Mouse (Mus musculus): ENCODE data around the gene Cab39. TPM values are rescaled to one million over a fixed set of nuclear protein-coding genes. Genes with fewer than 3 reads are reported as not detected.

Cab39 gene
- polyA plus RNA-seq, 2 experiments = 15.8 to 20.4 TPM

DNA sequence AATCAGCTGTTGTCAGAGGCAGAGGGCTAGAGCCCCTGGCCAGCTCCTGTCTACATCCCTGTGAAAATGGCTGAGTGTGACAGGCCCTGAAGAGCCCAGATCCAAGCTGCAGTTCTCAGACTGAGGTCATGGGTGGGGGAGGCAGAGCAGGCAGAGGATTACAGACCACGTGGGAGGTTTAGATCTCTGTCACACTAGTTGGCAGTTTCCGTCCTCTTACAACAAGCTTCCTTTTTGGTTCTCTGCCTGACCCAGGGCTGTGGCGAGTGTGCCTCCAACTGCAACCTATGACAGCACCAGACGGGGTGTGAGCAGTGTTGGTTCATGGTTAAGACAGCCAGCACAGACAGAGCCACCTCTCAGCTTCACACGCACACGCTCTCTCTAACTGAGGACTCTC, 41.7 kb upstream of the Cab39 start:
- no peak overlapping the region for H3K9ac ChIP-seq (replicated peaks)
- no peaks in the 10 kb centered on the region for H3K27me3 ChIP-seq (ENCODE audit: control insufficient read depth, insufficient read depth, low read length)
- no peaks in the 10 kb centered on the region for H3K36me3 ChIP-seq (replicated peaks; ENCODE audit: control insufficient read depth, insufficient read depth, low read depth)
- WGBS (ENCODE audit: insufficient replicate concordance) = 30% methylated on average over 6 of the region's 6 CpGs
- H3K9me3 ChIP-seq (ENCODE audit: control insufficient read depth, low read length) = no peaks in the 10 kb centered on the region
- no peak overlapping the region for H3K27ac ChIP-seq
- no peak overlapping the region for H3K4me3 ChIP-seq (ENCODE audit: insufficient read depth in 1 of 2, low read depth in 2 of 2, low read length in 2 of 2)
- DNase-seq (ENCODE audit: low read depth in 3 of 3, low spot score in 3 of 3) = peak in 2 of 3 experiments; percentile 7 to 14
- TF ChIP-seq CTCF (IDR thresholded peaks at IDR 0.05; ENCODE audit: low read depth) (no peak), EP300 (IDR thresholded peaks at IDR 0.05; ENCODE audit: low read depth) (no peak)
- no peak overlapping the region for H3K4me2 ChIP-seq (ENCODE audit: low read depth)
- peak; percentile 56; the same call in 1 of the 2 replicates for ATAC-seq (ENCODE audit: insufficient read depth)
- H3K4me1 ChIP-seq (replicated peaks; ENCODE audit: control insufficient read depth in 2 of 2, insufficient read depth in 2 of 2, low read length in 1 of 2) = peaks cover 0 to 10% of the 10 kb centered on the region in 2 experiments; a peak in 1 of 4 replicates

DNA sequence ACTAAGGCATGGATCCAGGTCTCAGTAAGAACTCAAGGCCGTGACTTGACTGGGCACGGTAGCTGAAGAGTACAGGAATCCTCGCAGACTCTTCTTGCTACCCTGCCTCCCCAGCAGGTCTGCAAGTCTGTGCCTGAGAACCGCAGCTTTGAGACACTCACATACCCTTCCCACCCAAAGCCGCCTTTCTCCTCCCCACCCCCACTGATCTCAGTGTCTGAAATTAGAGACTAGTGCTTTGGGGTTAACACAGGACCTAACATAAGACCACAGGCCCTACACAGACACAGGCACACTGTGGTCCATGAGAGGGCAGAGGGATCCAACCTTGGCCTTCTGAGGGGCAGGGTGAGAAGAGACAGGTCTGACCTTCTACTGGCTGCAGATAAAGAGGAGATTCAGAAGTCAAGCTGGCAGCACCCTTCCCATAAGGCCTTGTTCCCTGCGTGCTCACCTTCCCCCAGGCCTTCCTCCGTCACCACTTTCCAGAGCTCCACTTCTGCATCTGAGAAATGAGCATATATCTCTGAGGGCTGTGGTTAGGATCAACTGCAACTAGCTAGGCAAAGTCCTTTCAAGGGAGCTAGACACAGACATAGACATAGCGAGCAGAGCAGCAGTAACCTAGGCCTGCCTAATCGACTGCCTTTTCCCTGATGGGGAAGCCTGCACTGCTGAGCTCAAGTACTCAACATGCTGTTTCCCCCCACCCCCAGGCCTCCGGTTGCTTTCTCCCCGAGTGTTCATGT, 41.1 kb upstream of the Cab39 start:
- Histone ChIP-seq H3K27me3 (ENCODE audit: control insufficient read depth, insufficient read depth, low read length) (no peaks in the 10 kb centered on the region), H3K9me3 (ENCODE audit: control insufficient read depth, low read length) (no peaks in the 10 kb centered on the region), H3K4me2 (ENCODE audit: low read depth) (no peak overlapping the region), H3K4me3 (ENCODE audit: insufficient read depth in 1 of 2, low read depth in 2 of 2, low read length in 2 of 2) (no peak overlapping the region), H3K9ac (replicated peaks) (no peak overlapping the region), H3K27ac (no peak overlapping the region), H3K4me1 (replicated peaks; ENCODE audit: control insufficient read depth in 2 of 2, insufficient read depth in 2 of 2, low read length in 1 of 2) (peaks cover 0 to 10% of the 10 kb centered on the region in 2 experiments; a peak in 1 of 4 replicates), H3K36me3 (replicated peaks; ENCODE audit: control insufficient read depth, insufficient read depth, low read depth) (no peaks in the 10 kb centered on the region)
- WGBS (ENCODE audit: insufficient replicate concordance) = 53% methylated on average over 11 of the region's 11 CpGs
- ATAC-seq (ENCODE audit: insufficient read depth) = no peak
- TF ChIP-seq EP300 (IDR thresholded peaks at IDR 0.05; ENCODE audit: low read depth) = no peak
- no peak for TF ChIP-seq CTCF (IDR thresholded peaks at IDR 0.05; ENCODE audit: low read depth)
- no peak for DNase-seq (ENCODE audit: low read depth in 3 of 3, low spot score in 3 of 3)

DNA sequence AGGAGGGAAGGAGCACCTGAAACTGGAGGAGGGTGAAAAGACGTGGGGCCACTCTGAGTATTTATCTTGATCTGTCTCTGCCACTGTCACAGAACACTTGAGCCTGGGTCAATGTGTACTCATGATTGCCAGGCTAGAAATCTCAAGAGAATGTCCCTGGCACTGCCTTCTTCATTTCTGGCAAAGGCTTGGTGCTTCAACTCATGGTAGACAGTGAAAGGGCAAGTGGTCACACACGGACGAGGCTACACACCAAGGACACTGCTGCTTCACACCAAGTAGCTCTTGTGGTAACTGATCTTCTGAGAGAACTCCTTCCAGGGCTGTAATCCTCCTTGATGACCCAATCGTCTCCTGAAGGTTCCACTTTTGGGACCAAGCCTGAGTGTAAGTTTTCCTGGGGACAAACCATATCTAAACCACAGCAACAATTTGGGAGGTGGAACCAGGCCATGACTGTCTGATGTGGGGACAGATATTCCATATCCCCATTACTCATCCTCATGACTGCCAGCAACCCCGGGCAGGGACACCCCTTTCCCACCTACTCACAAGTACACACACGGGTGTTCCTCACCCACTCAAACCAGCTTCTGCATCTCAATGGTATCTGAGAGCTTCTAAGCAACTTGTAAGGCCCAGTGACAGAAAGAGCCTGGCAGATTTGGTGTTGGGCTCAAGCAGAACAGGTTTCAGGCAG, 35.6 kb upstream of the Cab39 start:
- DNase-seq (ENCODE audit: low read depth in 3 of 3, low spot score in 3 of 3) (no peak), ATAC-seq (ENCODE audit: insufficient read depth) (no peak)
- no peak overlapping the region for H3K9ac ChIP-seq (replicated peaks)
- no peak overlapping the region for H3K4me3 ChIP-seq (ENCODE audit: insufficient read depth in 1 of 2, low read depth in 2 of 2, low read length in 2 of 2)
- no peaks in the 10 kb centered on the region for H3K36me3 ChIP-seq (replicated peaks; ENCODE audit: control insufficient read depth, insufficient read depth, low read depth)
- H3K9me3 ChIP-seq (ENCODE audit: control insufficient read depth, low read length) = no peaks in the 10 kb centered on the region
- 42% methylated on average over 6 of the region's 6 CpGs for WGBS (ENCODE audit: insufficient replicate concordance)
- H3K27me3 ChIP-seq (ENCODE audit: control insufficient read depth, insufficient read depth, low read length) = no peaks in the 10 kb centered on the region
- H3K4me2 ChIP-seq (ENCODE audit: low read depth) = no peak overlapping the region
- H3K4me1 ChIP-seq (replicated peaks; ENCODE audit: control insufficient read depth in 2 of 2, insufficient read depth in 2 of 2, low read length in 1 of 2) = 0 out of 4 replicates have a peak, but pooled peaks cover 0 to 2% of the 10 kb centered on the region in 2 experiments
- H3K27ac ChIP-seq = no peak overlapping the region
- TF ChIP-seq CTCF (IDR thresholded peaks at IDR 0.05; ENCODE audit: low read depth) = no peak
- no peak for TF ChIP-seq EP300 (IDR thresholded peaks at IDR 0.05; ENCODE audit: low read depth)

GRCm38 (mm10) chr1:85758231-85758968, 34.8 kb upstream of the Cab39 start:
- Histone ChIP-seq H3K4me1 (replicated peaks; ENCODE audit: control insufficient read depth in 2 of 2, insufficient read depth in 2 of 2, low read length in 1 of 2) (0 out of 4 replicates have a peak, but pooled peaks cover 0 to 2% of the 10 kb centered on the region in 2 experiments), H3K36me3 (replicated peaks; ENCODE audit: control insufficient read depth, insufficient read depth, low read depth) (no peaks in the 10 kb centered on the region), H3K27ac (no peak overlapping the region), H3K27me3 (ENCODE audit: control insufficient read depth, insufficient read depth, low read length) (no peaks in the 10 kb centered on the region), H3K4me2 (ENCODE audit: low read depth) (no peak overlapping the region), H3K4me3 (ENCODE audit: insufficient read depth in 1 of 2, low read depth in 2 of 2, low read length in 2 of 2) (no peak overlapping the region), H3K9ac (replicated peaks) (no peak overlapping the region), H3K9me3 (ENCODE audit: control insufficient read depth, low read length) (no peaks in the 10 kb centered on the region)
- TF ChIP-seq EP300 (IDR thresholded peaks at IDR 0.05; ENCODE audit: low read depth) (no peak), CTCF (IDR thresholded peaks at IDR 0.05; ENCODE audit: low read depth) (no peak)
- ATAC-seq (ENCODE audit: insufficient read depth) (no peak), DNase-seq (ENCODE audit: low read depth in 3 of 3, low spot score in 3 of 3) (no peak)
- 29% methylated on average over 14 of the region's 14 CpGs for WGBS (ENCODE audit: insufficient replicate concordance)

DNA sequence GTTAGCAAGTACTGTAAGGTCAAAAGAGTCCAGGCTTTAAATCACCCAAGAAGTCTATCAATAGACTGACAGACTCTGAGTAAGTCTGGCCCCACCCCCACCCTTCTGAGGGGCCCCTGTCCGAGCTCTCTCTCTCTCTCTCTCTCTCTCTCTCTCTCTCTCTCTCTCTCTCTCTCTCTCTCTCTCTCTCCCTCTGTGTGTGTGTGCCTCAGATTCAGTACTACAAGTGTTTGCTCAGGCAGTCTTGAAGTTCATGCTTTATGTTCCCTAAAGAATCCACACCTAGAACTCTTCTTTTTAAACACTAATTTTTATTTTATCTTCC, 34.3 kb upstream of the Cab39 start:
- WGBS (ENCODE audit: insufficient replicate concordance) = 13% methylated on average over 1 of the region's 1 CpGs
- Histone ChIP-seq H3K9ac (replicated peaks) (no peak overlapping the region), H3K27ac (no peak overlapping the region), H3K27me3 (ENCODE audit: control insufficient read depth, insufficient read depth, low read length) (no peaks in the 10 kb centered on the region), H3K4me3 (ENCODE audit: insufficient read depth in 1 of 2, low read depth in 2 of 2, low read length in 2 of 2) (no peak overlapping the region), H3K9me3 (ENCODE audit: control insufficient read depth, low read length) (no peaks in the 10 kb centered on the region), H3K4me1 (replicated peaks; ENCODE audit: control insufficient read depth in 2 of 2, insufficient read depth in 2 of 2, low read length in 1 of 2) (0 out of 4 replicates have a peak, but pooled peaks cover 0 to 2% of the 10 kb centered on the region in 2 experiments), H3K4me2 (ENCODE audit: low read depth) (no peak overlapping the region), H3K36me3 (replicated peaks; ENCODE audit: control insufficient read depth, insufficient read depth, low read depth) (no peaks in the 10 kb centered on the region)
- DNase-seq (ENCODE audit: low read depth in 3 of 3, low spot score in 3 of 3) (no peak), ATAC-seq (ENCODE audit: insufficient read depth) (no peak)
- TF ChIP-seq EP300 (IDR thresholded peaks at IDR 0.05; ENCODE audit: low read depth) (no peak), CTCF (IDR thresholded peaks at IDR 0.05; ENCODE audit: low read depth) (no peak)

Data from liver, embryonic 14.5 days (tissue).